Mouse (Mus musculus) embryonic facial prominence, embryonic 13.5 days (tissue): ENCODE results near the gene Map4k5. TPM values are rescaled to one million over a fixed set of nuclear protein-coding genes. Genes with fewer than 3 reads are reported as not detected.

Source experiments
- ATAC-seq: fragments of 200-750 bp; cut with Nextera tagmentation; 2 replicates; pipeline ENCODE4 v1.8.0; 2017; ENCODE audit warnings: low read depth; ENCODE audit not compliant: insufficient number of reproducible peaks, insufficient read depth, low FRiP score, low TSS enrichment
- H3K27ac ChIP-seq: fragments of 300-500 bp; sonication (generic); 2 replicates; pipeline ENCODE4 v1.5.1; 2015; ENCODE audit warnings: moderate library complexity, mild to moderate bottlenecking, inconsistent platforms
- H3K27me3 ChIP-seq: fragments of 300-500 bp; sonication (generic); 2 replicates; pipeline ENCODE4 v1.6.1; 2015; ENCODE audit warnings: mild to moderate bottlenecking, inconsistent platforms
- H3K36me3 ChIP-seq: fragments of 300-500 bp; sonication (generic); 2 replicates; pipeline ENCODE4 v1.6.1; 2015; ENCODE audit warnings: mild to moderate bottlenecking, inconsistent platforms
- H3K4me1 ChIP-seq: fragments of 300-500 bp; sonication (generic); 2 replicates; pipeline ENCODE4 v1.6.1; 2015; ENCODE audit warnings: inconsistent platforms
- H3K4me2 ChIP-seq: fragments of 300-500 bp; sonication (generic); 2 replicates; pipeline ENCODE4 v1.6.1; 2015; ENCODE audit warnings: moderate library complexity, mild to moderate bottlenecking, inconsistent platforms
- H3K4me3 ChIP-seq: fragments of 300-500 bp; sonication (generic); 2 replicates; pipeline ENCODE4 v1.5.1; 2015; ENCODE audit warnings: mild to moderate bottlenecking, inconsistent platforms
- H3K9ac ChIP-seq: fragments of 300-500 bp; sonication (generic); 2 replicates; pipeline ENCODE4 v1.6.1; 2015; ENCODE audit warnings: mild to moderate bottlenecking, inconsistent platforms
- H3K9me3 ChIP-seq: fragments of 300-500 bp; sonication (generic); 2 replicates; pipeline ENCODE4 v1.6.1; 2016; ENCODE audit warnings: inconsistent platforms
- WGBS: fragments of 180-500 bp; shearing (Covaris S2); methylation state at CpG from one replicate; pipeline ENCODE4 v1.1.7; 2015; ENCODE audit warnings: mixed read lengths; 5-methylcytosine and 5-hydroxymethylcytosine counted together
- polyA plus RNA-seq: library from polyadenylated mRNA; unstranded; fragments of >200 nt; fragmentation: Nextera tagmentation; extraction: Ambion mirVana; gene quantifications from 2 replicates; pipeline ENCODE4 v1.2.1, GENCODE M21; 2015

The Map4k5 gene
- polyA plus RNA-seq, 1 experiment from 2014 or later = 39.5 TPM

GRCm38 (mm10) chr12:69781480-69781879 is 111.5 kb downstream of the Map4k5 start:
- H3K4me1 ChIP-seq = peaks cover 4% of the 10 kb centered on the region; the same call in 1 of the 2 replicates
- no peak for ATAC-seq
- 76% methylated on average over 8 of the region's 8 CpGs for WGBS

GRCm38 (mm10) chr12:69777957-69778356 is 115.0 kb downstream of the Map4k5 start:
- 68% methylated on average over 2 of the region's 2 CpGs for WGBS
- no peaks in the 10 kb centered on the region for H3K9me3 ChIP-seq
- H3K4me1 ChIP-seq = peaks cover 6% of the 10 kb centered on the region; the same call in 1 of the 2 replicates
- H3K27ac ChIP-seq = no peak overlapping the region
- H3K4me2 ChIP-seq = no peak overlapping the region
- no peak for ATAC-seq
- H3K36me3 ChIP-seq = no peaks in the 10 kb centered on the region
- H3K9ac ChIP-seq = no peak overlapping the region
- no peaks in the 10 kb centered on the region for H3K27me3 ChIP-seq
- H3K4me3 ChIP-seq = no peak overlapping the region

More at GRCm38 (mm10) chr12:69781480-69781879, 111.5 kb downstream of the Map4k5 start:
- Histone ChIP-seq H3K36me3 (no peaks in the 10 kb centered on the region), H3K9me3 (no peaks in the 10 kb centered on the region), H3K27me3 (no peaks in the 10 kb centered on the region), H3K27ac (no peak overlapping the region), H3K4me3 (no peak overlapping the region), H3K9ac (no peak overlapping the region), H3K4me2 (no peak overlapping the region)

- H3K9ac ChIP-seq = no peak overlapping the region
- H3K4me3 ChIP-seq = no peak overlapping the region
- 86% methylated on average over 6 of the region's 6 CpGs for WGBS
- no peaks in the 10 kb centered on the region for H3K27me3 ChIP-seq
- H3K9me3 ChIP-seq = no peaks in the 10 kb centered on the region
- no peak for ATAC-seq
- H3K27ac ChIP-seq = no peak overlapping the region
- peaks cover 6% of the 10 kb centered on the region; the same call in 1 of the 2 replicates for H3K4me1 ChIP-seq
- H3K4me2 ChIP-seq = no peak overlapping the region
- H3K36me3 ChIP-seq = no peaks in the 10 kb centered on the region
Measured at GRCm38 (mm10) chr12:69777341-69777730, 115.7 kb downstream of the Map4k5 start.

GRCm38 (mm10) chr12:69776607-69777340 is 116.2 kb downstream of the Map4k5 start:
- H3K9me3 ChIP-seq = no peaks in the 10 kb centered on the region
- H3K36me3 ChIP-seq = no peaks in the 10 kb centered on the region
- WGBS = 65% methylated on average over 11 of the region's 11 CpGs
- no peak overlapping the region for H3K9ac ChIP-seq
- no peak overlapping the region for H3K4me2 ChIP-seq
- H3K27me3 ChIP-seq = no peaks in the 10 kb centered on the region
- no peak overlapping the region for H3K4me3 ChIP-seq
- no peak for ATAC-seq
- H3K27ac ChIP-seq = no peak overlapping the region
- peaks cover 6% of the 10 kb centered on the region; the same call in 1 of the 2 replicates for H3K4me1 ChIP-seq

GRCm38 (mm10) chr12:69768841-69769240 is 124.2 kb downstream of the Map4k5 start:
- H3K9ac ChIP-seq = no peak overlapping the region
- H3K27ac ChIP-seq = no peak overlapping the region
- no peaks in the 10 kb centered on the region for H3K36me3 ChIP-seq
- H3K9me3 ChIP-seq = no peaks in the 10 kb centered on the region
- no peak overlapping the region for H3K4me2 ChIP-seq
- no peaks in the 10 kb centered on the region for H3K27me3 ChIP-seq
- H3K4me1 ChIP-seq = peaks cover 11% of the 10 kb centered on the region
- no peak overlapping the region for H3K4me3 ChIP-seq
- 64% methylated on average over 2 of the region's 2 CpGs for WGBS
- ATAC-seq = no peak

- 48% methylated on average over 9 of the region's 9 CpGs for WGBS
- Histone ChIP-seq H3K36me3 (no peaks in the 10 kb centered on the region), H3K4me2 (no peak overlapping the region), H3K9me3 (no peaks in the 10 kb centered on the region), H3K9ac (no peak overlapping the region), H3K4me3 (no peak overlapping the region), H3K27ac (no peak overlapping the region), H3K4me1 (peaks cover 11% of the 10 kb centered on the region), H3K27me3 (no peaks in the 10 kb centered on the region)
- ATAC-seq = no peak
Measured at GRCm38 (mm10) chr12:69767476-69768258, 125.3 kb downstream of the Map4k5 start.

- WGBS = 80% methylated on average over 10 of the region's 10 CpGs
Measured at GRCm38 (mm10) chr12:69766185-69766904, 126.7 kb downstream of the Map4k5 start.

GRCm38 (mm10) chr12:69765543-69765942 is 127.5 kb downstream of the Map4k5 start:
- Histone ChIP-seq H3K4me3 (no peak overlapping the region), H3K9ac (no peak overlapping the region), H3K27me3 (no peaks in the 10 kb centered on the region), H3K36me3 (no peaks in the 10 kb centered on the region), H3K4me1 (peaks cover 16% of the 10 kb centered on the region), H3K9me3 (no peaks in the 10 kb centered on the region), H3K4me2 (no peak overlapping the region), H3K27ac (no peak overlapping the region)
- ATAC-seq = no peak
- 69% methylated on average over 9 of the region's 9 CpGs for WGBS

More at GRCm38 (mm10) chr12:69766185-69766904, 126.7 kb downstream of the Map4k5 start:
- Histone ChIP-seq H3K4me3 (no peak overlapping the region), H3K27ac (no peak overlapping the region), H3K36me3 (no peaks in the 10 kb centered on the region), H3K4me2 (no peak overlapping the region), H3K4me1 (peaks cover 11% of the 10 kb centered on the region), H3K9ac (no peak overlapping the region), H3K27me3 (no peaks in the 10 kb centered on the region), H3K9me3 (no peaks in the 10 kb centered on the region)
- no peak for ATAC-seq

- Histone ChIP-seq H3K4me1 (peaks cover 38% of the 10 kb centered on the region), H3K4me3 (no peak overlapping the region), H3K9me3 (no peaks in the 10 kb centered on the region), H3K27me3 (no peaks in the 10 kb centered on the region), H3K27ac (no peak overlapping the region), H3K36me3 (no peaks in the 10 kb centered on the region), H3K4me2 (no peak overlapping the region), H3K9ac (no peak overlapping the region)
- 58% methylated on average over 2 of the region's 2 CpGs for WGBS
- ATAC-seq = no peak
Measured at GRCm38 (mm10) chr12:69761603-69762002, 131.4 kb downstream of the Map4k5 start.

- Histone ChIP-seq H3K4me3 (no peak overlapping the region), H3K4me1 (peaks cover 42% of the 10 kb centered on the region), H3K36me3 (no peaks in the 10 kb centered on the region), H3K9ac (no peak overlapping the region), H3K9me3 (no peaks in the 10 kb centered on the region), H3K4me2 (no peak overlapping the region), H3K27me3 (no peaks in the 10 kb centered on the region), H3K27ac (0 out of 2 replicates have a peak overlapping the region, but pooled peaks have one; percentile 22)
- ATAC-seq = no peak
- WGBS = 66% methylated on average over 20 of the region's 20 CpGs
Measured at GRCm38 (mm10) chr12:69760743-69761406, 132.1 kb downstream of the Map4k5 start.

- Histone ChIP-seq H3K36me3 (no peaks in the 10 kb centered on the region), H3K4me2 (no peak overlapping the region), H3K27ac (no peak overlapping the region; the same call in 1 of the 2 replicates), H3K9me3 (no peaks in the 10 kb centered on the region), H3K9ac (no peak overlapping the region), H3K27me3 (no peaks in the 10 kb centered on the region), H3K4me1 (peaks cover 36% of the 10 kb centered on the region), H3K4me3 (no peak overlapping the region)
- 49% methylated on average over 6 of the region's 6 CpGs for WGBS
- ATAC-seq = no peak
Measured at GRCm38 (mm10) chr12:69760014-69760413, 133.0 kb downstream of the Map4k5 start.
